ENCODE assay signal across 13 mouse cellular contexts in the genomic region with DNA sequence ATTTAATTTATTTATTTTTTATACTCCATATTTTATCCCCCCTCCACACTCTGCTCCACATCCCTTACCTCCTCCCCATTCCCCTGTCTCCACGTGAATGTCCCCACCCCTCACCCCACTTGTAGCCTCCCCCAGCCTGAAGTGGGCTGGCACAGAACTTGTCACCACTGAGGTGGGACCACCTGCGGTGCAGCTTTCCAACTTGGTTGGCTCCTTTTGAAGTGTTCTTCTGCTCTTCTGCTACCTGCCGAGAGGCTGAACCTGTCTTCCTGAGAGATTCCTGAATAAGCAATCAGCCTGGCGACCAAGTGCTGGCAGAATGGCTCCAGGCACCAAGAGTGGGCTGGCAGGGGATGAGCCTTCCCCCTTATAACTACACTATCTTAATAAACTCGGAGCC.
"Had no signal": no experiment of that assay in that cellular context is flagged by ENCODE, and none has a peak within 500 bp of the region (broad histone marks: within the 10 kb centered on the region; RNA-seq: fewer than 3 reads in every experiment).

No protein-coding gene starts in this region.

- ATAC-seq: liver, embryonic 12.5 days had no signal

- H3K27me3 ChIP-seq: limb, embryonic 15.5 days; liver, embryonic 12.5 days; neural tube, embryonic 13.5 days had no signal

- H3K4me1 ChIP-seq: limb, embryonic 15.5 days; liver, embryonic 12.5 days; neural tube, embryonic 13.5 days had no signal

- H3K4me3 ChIP-seq: left cerebral cortex, adult 2 months; limb, embryonic 15.5 days; liver, embryonic 12.5 days; midbrain, embryonic 10.5 days; myocyte; neural tube, embryonic 13.5 days had no signal

- H3K4me2 ChIP-seq: liver, embryonic 12.5 days; lung, embryonic 14.5 days; neural tube, embryonic 13.5 days had no signal

- H3K9me3 ChIP-seq: limb, embryonic 15.5 days; liver, embryonic 12.5 days; midbrain, embryonic 10.5 days had no signal

- H3K9ac ChIP-seq: limb, embryonic 15.5 days; liver, embryonic 12.5 days; lung, embryonic 14.5 days; neural tube, embryonic 13.5 days had no signal

- DNase-seq: kidney, postnatal 14 days; lung, embryonic 14.5 days; lung, postnatal 10 days; lung, postnatal 4 days; midbrain, embryonic 14.5 days; right cerebral cortex, postnatal 14 days; thymus, postnatal 36 days had no signal

- H3K27ac ChIP-seq: left cerebral cortex, adult 2 months; limb, embryonic 15.5 days; liver, embryonic 12.5 days; midbrain, embryonic 10.5 days; neural tube, embryonic 13.5 days had no signal

- H3K36me3 ChIP-seq: limb, embryonic 15.5 days; liver, embryonic 12.5 days; midbrain, embryonic 10.5 days; neural tube, embryonic 13.5 days had no signal
